Mouse (Mus musculus): ENCODE measurements at regions not wholly inside any gene's neighbourhood (a gene's known extent, or its start where the extent isn't known, plus 50 kb on each side); places are given as distances from the start of the nearest gene placed in this dataset.

DNA sequence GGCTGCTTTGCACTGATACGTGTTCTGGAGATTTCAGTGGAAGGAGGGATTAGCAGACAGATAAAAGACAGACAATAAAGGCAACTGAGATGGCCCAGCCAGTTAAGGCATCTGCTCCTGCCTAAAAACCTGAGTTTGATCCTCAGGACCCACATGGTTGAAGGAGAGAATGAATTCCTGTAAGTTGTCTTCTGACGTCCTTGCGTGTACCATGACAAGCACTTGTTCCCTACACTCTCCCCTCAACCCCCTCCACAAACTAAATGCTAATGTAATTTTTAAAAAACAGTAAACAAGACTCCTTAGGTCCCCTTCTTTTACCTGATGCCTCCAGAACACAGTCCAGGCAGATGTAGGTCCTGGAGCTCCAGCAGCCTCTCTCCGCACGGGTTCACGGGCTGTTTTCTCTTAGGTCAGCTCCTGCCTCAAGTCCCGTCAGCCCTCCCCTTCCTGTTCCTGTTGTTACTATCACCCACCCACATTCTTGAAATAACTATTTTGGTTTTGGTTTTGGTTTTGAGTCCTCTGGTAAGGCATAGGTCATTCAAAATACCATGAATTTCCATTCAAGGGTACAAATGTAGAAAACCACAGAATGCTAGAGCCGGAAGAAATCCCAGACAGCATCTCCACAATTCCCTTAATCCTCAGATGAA lies 71.3 kb upstream of the Tgif1 start:
- TF ChIP-seq POLR2A (IDR thresholded peaks at IDR 0.05; ENCODE audit: insufficient read depth, low read depth, low read length): peak; percentile 73
- peak; percentile 68; the same call in 1 of the 2 replicates for TF ChIP-seq EP300 (IDR thresholded peaks at IDR 0.05; ENCODE audit: insufficient read depth, low read depth, low read length)

Data from heart, adult 2 months (tissue).